Comparison of ENCODE assay signal across 20 mouse cellular contexts in the genomic region with DNA sequence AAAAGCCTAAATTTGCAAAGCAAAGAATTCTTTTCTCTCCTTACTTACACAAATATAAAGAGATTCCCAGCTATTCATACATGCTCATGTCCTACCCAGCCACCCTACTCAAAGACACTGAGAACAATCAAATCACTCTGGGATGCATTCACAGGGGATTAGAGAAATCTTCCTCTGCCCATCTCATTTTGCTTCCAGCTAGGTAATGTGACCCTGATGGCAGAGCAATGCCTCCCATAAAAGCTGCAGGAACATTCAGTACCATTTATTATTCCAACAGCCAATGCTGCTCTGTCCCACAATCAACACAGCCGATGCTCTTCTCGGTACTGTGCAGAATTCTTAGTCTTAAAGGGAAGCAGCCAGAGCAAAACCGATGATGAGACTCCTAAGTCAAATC.
DNase-seq lines count a peak whose midpoint lies in the region; ATAC-seq and TF ChIP-seq lines count a peak whose summit lies in the region.
"Had no signal": no experiment of that assay in that cellular context is flagged by ENCODE, and none has a peak within 500 bp of the region (broad histone marks: within the 10 kb centered on the region; RNA-seq: fewer than 3 reads in every experiment).

No protein-coding gene starts in this region.

- peaks cover 3% of the 10 kb centered on the region; the same call in 1 of the 2 replicates for H3K36me3 ChIP-seq in heart, adult 2 months (ENCODE audit: control insufficient read depth, insufficient read depth, low read length)
- H3K36me3 ChIP-seq in midbrain, embryonic 11.5 days (ENCODE audit: control insufficient read depth, insufficient read depth, low read length), result no peaks in the 10 kb centered on the region
- no peaks in the 10 kb centered on the region for H3K36me3 ChIP-seq in midbrain, embryonic 16.5 days (ENCODE audit: control insufficient read depth, insufficient read depth, low read length)
- no peaks in the 10 kb centered on the region for H3K36me3 ChIP-seq in myocyte (ENCODE audit: control insufficient read depth, insufficient read depth)
- no peaks in the 10 kb centered on the region for H3K36me3 ChIP-seq in kidney, embryonic 14.5 days (ENCODE audit: control insufficient read depth, insufficient read depth, low read length)
- H3K36me3 ChIP-seq: forebrain, embryonic 15.5 days; heart, embryonic 12.5 days; kidney, embryonic 15.5 days; limb, embryonic 15.5 days had no signal

- H3K9ac ChIP-seq in heart, adult 2 months (ENCODE audit: low read depth, low read length), result no peak overlapping the region
- H3K9ac ChIP-seq in midbrain, embryonic 11.5 days (ENCODE audit: low read length), result no peak overlapping the region
- no peak overlapping the region for H3K9ac ChIP-seq in midbrain, embryonic 16.5 days (ENCODE audit: low read depth, low read length)
- H3K9ac ChIP-seq in kidney, embryonic 14.5 days (ENCODE audit: low read depth, low read length), result no peak overlapping the region
- H3K9ac ChIP-seq: forebrain, embryonic 15.5 days; heart, embryonic 12.5 days; kidney, embryonic 15.5 days; limb, embryonic 15.5 days; liver, embryonic 14.5 days; lung, embryonic 14.5 days had no signal

- H3K9me3 ChIP-seq in midbrain, embryonic 11.5 days (ENCODE audit: control insufficient read depth, low read length), result no peaks in the 10 kb centered on the region
- H3K9me3 ChIP-seq in midbrain, embryonic 16.5 days (replicated peaks; ENCODE audit: control insufficient read depth, low read length, poor library complexity, severe bottlenecking), result no peaks in the 10 kb centered on the region
- no peaks in the 10 kb centered on the region for H3K9me3 ChIP-seq in kidney, embryonic 14.5 days (ENCODE audit: control insufficient read depth, low read length)
- H3K9me3 ChIP-seq: forebrain, embryonic 15.5 days; heart, embryonic 12.5 days; kidney, embryonic 15.5 days; limb, embryonic 15.5 days had no signal

- 54% methylated on average over 3 of the region's 3 CpGs for WGBS in heart, adult 2 months
- WGBS in midbrain, embryonic 11.5 days, result 19% methylated on average over 3 of the region's 3 CpGs
- WGBS in midbrain, embryonic 16.5 days, result 23% methylated on average over 3 of the region's 3 CpGs
- WGBS in kidney, embryonic 14.5 days, result 65% methylated on average over 3 of the region's 3 CpGs

- H3K27me3 ChIP-seq in heart, adult 2 months (ENCODE audit: control insufficient read depth, insufficient read depth, low read length), result no peaks in the 10 kb centered on the region
- no peaks in the 10 kb centered on the region for H3K27me3 ChIP-seq in midbrain, embryonic 11.5 days (ENCODE audit: control insufficient read depth, insufficient read depth, low read length)
- H3K27me3 ChIP-seq in midbrain, embryonic 16.5 days (ENCODE audit: control insufficient read depth, insufficient read depth, low read depth, low read length), result no peaks in the 10 kb centered on the region
- H3K27me3 ChIP-seq in myocyte (ENCODE audit: control insufficient read depth, insufficient read depth, insufficient read length), result no peaks in the 10 kb centered on the region
- no peaks in the 10 kb centered on the region for H3K27me3 ChIP-seq in kidney, embryonic 14.5 days (ENCODE audit: control insufficient read depth, insufficient read depth, low read length)
- H3K27me3 ChIP-seq: forebrain, embryonic 15.5 days; heart, embryonic 12.5 days; kidney, embryonic 15.5 days; limb, embryonic 15.5 days had no signal

- TF ChIP-seq EP300 in heart, adult 2 months (IDR thresholded peaks at IDR 0.05; ENCODE audit: insufficient read depth, low read depth, low read length), result no peak

- H3K4me1 ChIP-seq in heart, adult 2 months (ENCODE audit: control insufficient read depth, insufficient read depth, low read length), result peaks cover 4% of the 10 kb centered on the region
- H3K4me1 ChIP-seq in midbrain, embryonic 11.5 days (ENCODE audit: control insufficient read depth, insufficient read depth, low read length), result peaks cover 12% of the 10 kb centered on the region; the same call in 1 of the 2 replicates
- peaks cover 3% of the 10 kb centered on the region; the same call in 1 of the 2 replicates for H3K4me1 ChIP-seq in midbrain, embryonic 16.5 days (ENCODE audit: control insufficient read depth, insufficient read depth, low read length)
- H3K4me1 ChIP-seq in kidney, embryonic 14.5 days (ENCODE audit: control insufficient read depth, insufficient read depth, low read length), result no peaks in the 10 kb centered on the region
- H3K4me1 ChIP-seq: kidney, embryonic 15.5 days; limb, embryonic 15.5 days had no signal

- H3K4me3 ChIP-seq in heart, adult 2 months, result no peak overlapping the region
- no peak overlapping the region for H3K4me3 ChIP-seq in midbrain, embryonic 11.5 days (ENCODE audit: low read depth, low read length)
- no peak overlapping the region for H3K4me3 ChIP-seq in midbrain, embryonic 16.5 days (ENCODE audit: low read depth, low read length)
- no peak overlapping the region for H3K4me3 ChIP-seq in myocyte
- no peak overlapping the region for H3K4me3 ChIP-seq in kidney, embryonic 14.5 days (ENCODE audit: low read length)
- H3K4me3 ChIP-seq: forebrain, embryonic 15.5 days; heart, embryonic 12.5 days; kidney, embryonic 15.5 days; limb, embryonic 15.5 days had no signal

- H3K79me2 ChIP-seq in heart, adult 2 months (replicated peaks; ENCODE audit: control insufficient read depth, insufficient read depth, low read length), result no peaks in the 10 kb centered on the region
- H3K79me2 ChIP-seq in myocyte (ENCODE audit: control insufficient read depth, insufficient read depth), result no peaks in the 10 kb centered on the region

- intact Hi-C loops in heart, adult 2 months (cut with DNase I), result no loop called here

- H3K27ac ChIP-seq in heart, adult 2 months, result peak overlapping the region; percentile 53
- no peak overlapping the region for H3K27ac ChIP-seq in midbrain, embryonic 11.5 days (ENCODE audit: low read depth, low read length)
- H3K27ac ChIP-seq in midbrain, embryonic 16.5 days (ENCODE audit: low read length), result no peak overlapping the region
- no peak overlapping the region for H3K27ac ChIP-seq in kidney, embryonic 14.5 days (ENCODE audit: low read depth, low read length)
- H3K27ac ChIP-seq: forebrain, embryonic 15.5 days; hindbrain, postnatal 0 days; kidney, embryonic 15.5 days; limb, embryonic 15.5 days; liver, embryonic 14.5 days had no signal

- 0 out of 2 replicates have a peak, but pooled peaks have one; percentile 44 for ATAC-seq in midbrain, embryonic 11.5 days (ENCODE audit: low FRiP score)
- no peak for ATAC-seq in midbrain, embryonic 16.5 days
- ATAC-seq in kidney, embryonic 14.5 days (ENCODE audit: low FRiP score, low TSS enrichment), result no peak
- ATAC-seq: forebrain, embryonic 15.5 days; hindbrain, postnatal 0 days had no signal

- TF ChIP-seq CTCF in heart, adult 2 months (IDR thresholded peaks at IDR 0.05), result no peak

- no peak for TF ChIP-seq POLR2A in heart, adult 2 months (IDR thresholded peaks at IDR 0.05; ENCODE audit: insufficient read depth, low read depth, low read length)
- TF ChIP-seq POLR2A in myocyte (IDR thresholded peaks at IDR 0.05; ENCODE audit: insufficient read length, low read depth), result no peak

- no peak for DNase-seq in heart, adult 2 months
- DNase-seq in heart, adult 9 months (ENCODE audit: low spot score in 2 of 2), result no peak
- no peak for DNase-seq in midbrain, embryonic 11.5 days (ENCODE audit: low spot score, missing footprints)
- DNase-seq in fat pad, adult 2 months (ENCODE audit: extremely low read depth, low read depth, low spot score), result peak; percentile 66
- DNase-seq: adrenal gland, adult 2 months; cerebellum, adult 8-10 months; cerebellum, postnatal 36 days; kidney, postnatal 4 days; layer of hippocampus, adult 9-11 months; left cerebral cortex, postnatal 4 days; lung, embryonic 14.5 days had no signal

- H3ac ChIP-seq in myocyte (ENCODE audit: control insufficient read depth, insufficient read length), result no peak overlapping the region

- H3K4me2 ChIP-seq in midbrain, embryonic 11.5 days, result no peak overlapping the region
- H3K4me2 ChIP-seq in midbrain, embryonic 16.5 days (ENCODE audit: low read length), result no peak overlapping the region
- peak overlapping the region; percentile 12 for H3K4me2 ChIP-seq in myocyte (ENCODE audit: low read depth)
- no peak overlapping the region for H3K4me2 ChIP-seq in kidney, embryonic 14.5 days (replicated peaks; ENCODE audit: low read depth, low read length)
- H3K4me2 ChIP-seq: forebrain, embryonic 15.5 days; heart, embryonic 12.5 days; kidney, embryonic 15.5 days; limb, embryonic 15.5 days; lung, embryonic 14.5 days had no signal

TF ChIP-seq in myocyte, 11 proteins besides CTCF, POLR2A, EP300 and RAD21:
- TF ChIP-seq E2F4 (IDR thresholded peaks at IDR 0.05; ENCODE audit: insufficient read depth) (no peak), TCF3 (IDR thresholded peaks at IDR 0.05; ENCODE audit: insufficient read length, low read depth) (no peak), MAX (IDR thresholded peaks at IDR 0.05; ENCODE audit: low read depth) (no peak), TCF12 (IDR thresholded peaks at IDR 0.05; ENCODE audit: insufficient read depth, poor library complexity, severe bottlenecking) (no peak), CEBPB (IDR thresholded peaks at IDR 0.05; ENCODE audit: insufficient read depth, poor library complexity, severe bottlenecking) (no peak), SRF (IDR thresholded peaks at IDR 0.05; ENCODE audit: control insufficient read depth, insufficient read length, low read depth) (no peak), USF1 (IDR thresholded peaks at IDR 0.05; ENCODE audit: low read depth) (no peak), MYOD1 (IDR thresholded peaks at IDR 0.05; ENCODE audit: control insufficient read depth in 1 of 3, insufficient read length in 2 of 3, low read depth in 2 of 3) (no peak), POLR2AphosphoS2 (IDR thresholded peaks at IDR 0.05; ENCODE audit: insufficient read length, low read depth) (no peak)
